ENCODE assay signal across 8 mouse cellular contexts in genomic region chr10:97712687-97713086, GRCm38 (mm10). TPM values are rescaled to one million over a fixed set of nuclear protein-coding genes. Genes with fewer than 3 reads are reported as not detected.
A peak's percentile ranks its signal among the peaks of the same experiment; 100 is the strongest.
DNase-seq lines count a peak whose midpoint lies in the region; ATAC-seq and TF ChIP-seq lines count a peak whose summit lies in the region.

No protein-coding gene starts in this region.

- H3K4me2 ChIP-seq in heart, postnatal 0 days (ENCODE audit: low read depth, low read length): no peak overlapping the region
- H3K4me2 ChIP-seq in heart, embryonic 11.5 days: no peak overlapping the region
- no peak overlapping the region for H3K4me2 ChIP-seq in midbrain, postnatal 0 days (ENCODE audit: low read depth, low read length, poor library complexity, severe bottlenecking)

- DNase-seq in heart, postnatal 0 days (ENCODE audit: low spot score): peak; percentile 40
- DNase-seq in 3T3-L1 (ENCODE audit: low read depth, low spot score) (peak; percentile 87), R1 (ENCODE audit: low read depth, low spot score) (peak; percentile 64)
- peak; percentile 60 for DNase-seq in embryo, embryonic 11.5 days (ENCODE audit: low read depth, low spot score)
- DNase-seq in kidney, postnatal 10 days: peak; percentile 56
- peak; percentile 90 for DNase-seq in midbrain, postnatal 0 days (ENCODE audit: low spot score)
- no peak for DNase-seq in spleen, postnatal 36 days (ENCODE audit: low spot score in 2 of 2)

- no peak for ATAC-seq in heart, postnatal 0 days (ENCODE audit: insufficient read depth, low read depth)
- ATAC-seq in heart, embryonic 11.5 days (replicated peaks; ENCODE audit: insufficient number of reproducible peaks, low FRiP score, low TSS enrichment): no peak
- no peak for ATAC-seq in midbrain, postnatal 0 days (ENCODE audit: low FRiP score)

- TF ChIP-seq EP300 in heart, postnatal 0 days (IDR thresholded peaks at IDR 0.05; ENCODE audit: low read depth): no peak

- peak; percentile 86 for TF ChIP-seq CTCF in heart, postnatal 0 days (IDR thresholded peaks at IDR 0.05; ENCODE audit: low read depth)
- peak; percentile 98 for TF ChIP-seq CTCF in midbrain, postnatal 0 days (IDR thresholded peaks at IDR 0.05)

- 3% methylated on average over 5 of the region's 5 CpGs for WGBS in heart, postnatal 0 days
- 2% methylated on average over 5 of the region's 5 CpGs for WGBS in heart, embryonic 11.5 days (ENCODE audit: insufficient replicate concordance)
- WGBS in midbrain, postnatal 0 days: 1% methylated on average over 5 of the region's 5 CpGs

- no peaks in the 10 kb centered on the region for H3K27me3 ChIP-seq in heart, postnatal 0 days (ENCODE audit: control insufficient read depth, insufficient read depth, low read length)
- no peaks in the 10 kb centered on the region for H3K27me3 ChIP-seq in heart, embryonic 11.5 days (ENCODE audit: control insufficient read depth, insufficient read depth, low read length)
- no peaks in the 10 kb centered on the region for H3K27me3 ChIP-seq in midbrain, postnatal 0 days (ENCODE audit: insufficient read depth, low read length)

- no peaks in the 10 kb centered on the region for H3K4me1 ChIP-seq in heart, postnatal 0 days (ENCODE audit: control insufficient read depth, insufficient read depth)
- peaks cover 9% of the 10 kb centered on the region; the same call in 1 of the 2 replicates for H3K4me1 ChIP-seq in heart, embryonic 11.5 days (ENCODE audit: control insufficient read depth, insufficient read depth, low read length)
- H3K4me1 ChIP-seq in midbrain, postnatal 0 days (ENCODE audit: insufficient read depth, low read length): no peaks in the 10 kb centered on the region

- no peak overlapping the region for H3K4me3 ChIP-seq in heart, postnatal 0 days (ENCODE audit: low read depth, low read length)
- H3K4me3 ChIP-seq in heart, embryonic 11.5 days (ENCODE audit: low read depth, low read length): no peak overlapping the region
- no peak overlapping the region for H3K4me3 ChIP-seq in midbrain, postnatal 0 days (ENCODE audit: low read depth, low read length)

- no peak overlapping the region for H3K27ac ChIP-seq in heart, postnatal 0 days (ENCODE audit: low read depth)
- no peak overlapping the region for H3K27ac ChIP-seq in heart, embryonic 11.5 days (ENCODE audit: low read depth, low read length)
- no peak overlapping the region for H3K27ac ChIP-seq in midbrain, postnatal 0 days (ENCODE audit: low read depth, low read length)

- no peaks in the 10 kb centered on the region for H3K36me3 ChIP-seq in heart, postnatal 0 days (replicated peaks; ENCODE audit: control insufficient read depth, insufficient read depth, low read length)
- no peaks in the 10 kb centered on the region for H3K36me3 ChIP-seq in heart, embryonic 11.5 days (ENCODE audit: control insufficient read depth, insufficient read depth, low read length)
- H3K36me3 ChIP-seq in midbrain, postnatal 0 days (ENCODE audit: insufficient read depth, low read length): no peaks in the 10 kb centered on the region

- no peaks in the 10 kb centered on the region for H3K9me3 ChIP-seq in heart, postnatal 0 days (replicated peaks; ENCODE audit: control insufficient read depth, low read length)
- no peaks in the 10 kb centered on the region for H3K9me3 ChIP-seq in heart, embryonic 11.5 days (replicated peaks; ENCODE audit: control insufficient read depth, low read length)
- H3K9me3 ChIP-seq in midbrain, postnatal 0 days (ENCODE audit: low read length): no peaks in the 10 kb centered on the region

- no peak overlapping the region for H3K9ac ChIP-seq in heart, postnatal 0 days (replicated peaks; ENCODE audit: low read depth, low read length)
- no peak overlapping the region for H3K9ac ChIP-seq in heart, embryonic 11.5 days (ENCODE audit: low read depth, low read length)
- no peak overlapping the region for H3K9ac ChIP-seq in midbrain, postnatal 0 days (replicated peaks; ENCODE audit: low read length, poor library complexity, severe bottlenecking)

RNA-seq across cellular contexts. Expression of gene C030005K15Rik, which starts 13.9 kb away (rescaled TPM):
- not detected in 2 replicates for total RNA-seq in heart, postnatal 0 days (2014; rRNA removed; ENCODE audit: low replicate concordance)
- polyA plus RNA-seq in heart, postnatal 0 days (2015; fragmentation: Nextera tagmentation; extraction: Ambion mirVana): not detected in 2 replicates
- not detected in 2 replicates for polyA plus RNA-seq in heart, embryonic 11.5 days (2014; fragmentation: Nextera tagmentation; extraction: Ambion mirVana)
- 0.11 TPM in 1 of 2 replicates, not detected in the other for total RNA-seq in midbrain, postnatal 0 days (2014; rRNA removed)
- not detected in 2 replicates for polyA plus RNA-seq in midbrain, postnatal 0 days (2015; fragmentation: Nextera tagmentation; extraction: Ambion mirVana)

RNA-seq across cellular contexts. Expression of gene Ccer1, which starts 19.8 kb away (rescaled TPM):
- total RNA-seq in heart, postnatal 0 days (2014; rRNA removed; ENCODE audit: low replicate concordance): not detected in 2 replicates
- not detected in 2 replicates for polyA plus RNA-seq in heart, postnatal 0 days (2015; fragmentation: Nextera tagmentation; extraction: Ambion mirVana)
- not detected in 2 replicates for polyA plus RNA-seq in heart, embryonic 11.5 days (2014; fragmentation: Nextera tagmentation; extraction: Ambion mirVana)
- total RNA-seq in midbrain, postnatal 0 days (2014; rRNA removed): not detected in 2 replicates
- not detected in 2 replicates for polyA plus RNA-seq in midbrain, postnatal 0 days (2015; fragmentation: Nextera tagmentation; extraction: Ambion mirVana)

Comparison
In these comparisons a context has a peak if more than half of its experiments do, and no peak if none do; other contexts are left out.
1. DNase-seq: peak in heart, postnatal 0 days (single experiment), 3T3-L1 (single experiment), R1 (single experiment), embryo, embryonic 11.5 days (single experiment), kidney, postnatal 10 days (single experiment) and midbrain, postnatal 0 days (single experiment); none in spleen, postnatal 36 days (0 of 2).